Mouse (Mus musculus) lung, adult 2 months (tissue): ENCODE data around the gene Meiob. TPM values are rescaled to one million over a fixed set of nuclear protein-coding genes. Genes with fewer than 3 reads are reported as not detected.
A peak's percentile ranks its signal among the peaks of the same experiment; 100 is the strongest.

Experiments
- DNase-seq: peaks from one replicate; pipeline ENCODE4 v3.0.0; 2022
- H3K4me1 ChIP-seq: fragments of 200-500 bp; 2 replicates; pipeline ENCODE4 v1.6.1; 2011; ENCODE audit warnings: low read length; ENCODE audit not compliant: control insufficient read depth, insufficient read depth
- H3K4me3 ChIP-seq: fragments of 200-500 bp; replicated peaks from 2 replicates; pipeline ENCODE3; 2011; ENCODE audit warnings: low read depth, mild to moderate bottlenecking, control low read depth, low read length; ENCODE audit errors: extremely low read depth
- CTCF ChIP-seq: fragments of 200-500 bp; IDR thresholded peaks from 2 replicates; pipeline ENCODE4 v1.5.1; 2011; ENCODE audit warnings: mild to moderate bottlenecking, low read length, control low read depth; ENCODE audit not compliant: insufficient read depth
- POLR2A ChIP-seq: fragments of 200-500 bp; IDR thresholded peaks from 2 replicates; pipeline ENCODE4 v1.6.1; 2011; ENCODE audit warnings: low read depth, mild to moderate bottlenecking, control low read depth, low read length, borderline replicate concordance; ENCODE audit errors: extremely low read depth
- WGBS: fragments of 180-500 bp; shearing (Covaris S2); methylation state at CpG from one replicate; pipeline ENCODE4 v1.1.7; 2018; 5-methylcytosine and 5-hydroxymethylcytosine counted together
- polyA plus RNA-seq: library from polyadenylated mRNA; depleted of rRNA; stranded (reverse); fragments of >200 nt; gene quantifications from 2 replicates; pipeline ENCODE4 v1.2.3, GENCODE M21; 2012

Meiob gene
- polyA plus RNA-seq, 1 experiment, result not detected

GRCm38 (mm10) chr17:24861785-24862184 lies 57.7 kb downstream of the Meiob start:
- no peaks in the 10 kb centered on the region for H3K4me1 ChIP-seq
- TF ChIP-seq CTCF (no peak), POLR2A (no peak)
- WGBS, result 93% methylated on average over 3 of the region's 3 CpGs
- no peak for DNase-seq
- H3K4me3 ChIP-seq, result no peak overlapping the region

- Histone ChIP-seq H3K4me1 (no peaks in the 10 kb centered on the region), H3K4me3 (no peak within 1 kb of the TSS)
- DNase-seq, result no peak
- WGBS, result 91% methylated on average over 8 of the region's 8 CpGs
- TF ChIP-seq POLR2A (no peak), CTCF (no peak)
Observed at GRCm38 (mm10) chr17:24865776-24866175, 61.7 kb downstream of the Meiob start, which contains the start of gene Igfals. Gene Igfals, plus strand, starts transcription at chr17:24865997.

GRCm38 (mm10) chr17:24867914-24868313 lies 63.8 kb downstream of the Meiob start:
- no peak for DNase-seq
- Histone ChIP-seq H3K4me3 (no peak overlapping the region), H3K4me1 (no peaks in the 10 kb centered on the region)
- TF ChIP-seq POLR2A, result no peak
- TF ChIP-seq CTCF, result no peak
- 91% methylated on average over 10 of the region's 10 CpGs for WGBS

GRCm38 (mm10) chr17:24873695-24874404 lies 69.8 kb downstream of the Meiob start:
- H3K4me1 ChIP-seq, result 0 out of 2 replicates have a peak, but pooled peaks cover 2% of the 10 kb centered on the region
- no peak for TF ChIP-seq POLR2A
- no peak for TF ChIP-seq CTCF
- WGBS, result 48% methylated on average over 4 of the region's 4 CpGs

GRCm38 (mm10) chr17:24874405-24874745 lies 70.3 kb downstream of the Meiob start:
- no peak for TF ChIP-seq CTCF
- no peak for TF ChIP-seq POLR2A
- Histone ChIP-seq H3K4me1 (0 out of 2 replicates have a peak, but pooled peaks cover 2% of the 10 kb centered on the region), H3K4me3 (no peak overlapping the region)
- DNase-seq, result no peak
- WGBS, result 45% methylated on average over 1 of the region's 1 CpGs

More at GRCm38 (mm10) chr17:24873695-24874404, 69.8 kb downstream of the Meiob start:
- no peak for DNase-seq
- no peak overlapping the region for H3K4me3 ChIP-seq

- no peak overlapping the region for H3K4me3 ChIP-seq
- 74% methylated on average over 8 of the region's 8 CpGs for WGBS
- no peak for TF ChIP-seq POLR2A
- TF ChIP-seq CTCF, result no peak
- H3K4me1 ChIP-seq, result 0 out of 2 replicates have a peak, but pooled peaks cover 2% of the 10 kb centered on the region
- no peak for DNase-seq
Observed at GRCm38 (mm10) chr17:24874989-24875388, 70.9 kb downstream of the Meiob start.

- H3K4me3 ChIP-seq, result no peak overlapping the region
Observed at GRCm38 (mm10) chr17:24877336-24878116, 73.4 kb downstream of the Meiob start.

GRCm38 (mm10) chr17:24878117-24878397 lies 74.0 kb downstream of the Meiob start:
- 32% methylated on average over 5 of the region's 5 CpGs for WGBS

More at GRCm38 (mm10) chr17:24877336-24878116, 73.4 kb downstream of the Meiob start:
- DNase-seq, result no peak
- WGBS, result 44% methylated on average over 10 of the region's 10 CpGs
- TF ChIP-seq CTCF (no peak), POLR2A (no peak)
- H3K4me1 ChIP-seq, result 0 out of 2 replicates have a peak, but pooled peaks cover 2% of the 10 kb centered on the region

GRCm38 (mm10) chr17:24878531-24878930 lies 74.4 kb downstream of the Meiob start:
- no peak for DNase-seq
- H3K4me1 ChIP-seq, result 0 out of 2 replicates have a peak, but pooled peaks cover 2% of the 10 kb centered on the region
- WGBS, result 69% methylated on average over 8 of the region's 8 CpGs
- no peak for TF ChIP-seq CTCF
- TF ChIP-seq POLR2A, result no peak
- H3K4me3 ChIP-seq, result no peak overlapping the region

More at GRCm38 (mm10) chr17:24878117-24878397, 74.0 kb downstream of the Meiob start:
- DNase-seq, result peak; percentile 42
- TF ChIP-seq POLR2A (no peak), CTCF (no peak)
- H3K4me3 ChIP-seq, result no peak overlapping the region
- 0 out of 2 replicates have a peak, but pooled peaks cover 2% of the 10 kb centered on the region for H3K4me1 ChIP-seq
